Mouse (Mus musculus): ENCODE results near the gene Cxcl3.
"Not testable (repeated sequence)": the region's sequence is repeated elsewhere in the genome, so short reads cannot be mapped to it uniquely, and the experiment has no call there.

The Cxcl3 gene

GRCm38 (mm10) chr5:90789306-90790073 lies 3.6 kb downstream of the Cxcl3 start:
- no peak for DNase-seq (ENCODE audit: extremely low read depth, low read depth, low spot score)

GRCm38 (mm10) chr5:90790074-90790502 lies 4.2 kb downstream of the Cxcl3 start:
- no peak for DNase-seq (ENCODE audit: extremely low read depth, low read depth, low spot score)

GRCm38 (mm10) chr5:90794195-90794625 lies 8.3 kb downstream of the Cxcl3 start, which contains the start of gene Cxcl15:
Gene Cxcl15, plus strand, starts transcription at chr5:90794534.
- no peak for DNase-seq (ENCODE audit: extremely low read depth, low read depth, low spot score)

GRCm38 (mm10) chr5:90795392-90795791 lies 9.5 kb downstream of the Cxcl3 start:
- not testable (repeated sequence) for DNase-seq (ENCODE audit: extremely low read depth, low read depth, low spot score)

DNA sequence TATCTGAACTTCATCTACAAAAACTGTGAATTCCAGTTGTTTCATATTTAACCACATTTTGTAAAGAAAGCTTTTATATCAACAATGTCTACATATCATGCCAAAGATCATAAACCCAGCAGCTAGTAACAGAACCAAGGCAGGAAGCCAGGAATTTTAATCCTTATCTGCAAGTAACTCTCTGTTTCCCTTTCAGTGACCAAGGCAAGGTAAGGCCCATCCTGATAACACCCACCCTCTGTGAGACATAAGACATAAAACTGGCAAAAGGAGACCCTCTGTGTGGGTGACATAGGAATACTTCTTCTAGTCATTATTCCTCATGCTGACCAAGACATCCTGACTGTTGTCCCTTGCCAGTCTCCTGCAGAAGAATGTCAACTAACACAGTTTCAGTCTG lies 18.7 kb downstream of the Cxcl3 start:
- no peak for DNase-seq (ENCODE audit: extremely low read depth, low read depth, low spot score)

DNA sequence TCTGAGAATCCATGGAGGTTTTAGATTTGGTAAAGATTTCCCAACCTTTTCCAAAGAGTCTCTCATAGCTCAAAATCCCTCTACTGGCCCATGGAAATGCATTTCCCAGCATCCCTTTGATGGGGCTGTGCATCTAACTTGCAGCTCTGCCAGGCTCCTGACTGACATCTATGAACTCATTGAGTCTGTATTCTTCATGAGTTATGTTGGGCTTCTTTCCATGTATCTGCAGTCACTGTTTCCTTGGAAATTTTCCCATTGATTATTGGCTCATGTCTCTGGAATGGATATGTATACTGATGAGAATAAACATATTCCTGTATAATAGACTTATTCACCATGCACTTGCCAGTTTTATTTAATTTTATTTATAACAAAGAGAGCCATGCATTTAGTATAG lies 20.1 kb downstream of the Cxcl3 start:
- DNase-seq (ENCODE audit: extremely low read depth, low read depth, low spot score) = no peak

DNA sequence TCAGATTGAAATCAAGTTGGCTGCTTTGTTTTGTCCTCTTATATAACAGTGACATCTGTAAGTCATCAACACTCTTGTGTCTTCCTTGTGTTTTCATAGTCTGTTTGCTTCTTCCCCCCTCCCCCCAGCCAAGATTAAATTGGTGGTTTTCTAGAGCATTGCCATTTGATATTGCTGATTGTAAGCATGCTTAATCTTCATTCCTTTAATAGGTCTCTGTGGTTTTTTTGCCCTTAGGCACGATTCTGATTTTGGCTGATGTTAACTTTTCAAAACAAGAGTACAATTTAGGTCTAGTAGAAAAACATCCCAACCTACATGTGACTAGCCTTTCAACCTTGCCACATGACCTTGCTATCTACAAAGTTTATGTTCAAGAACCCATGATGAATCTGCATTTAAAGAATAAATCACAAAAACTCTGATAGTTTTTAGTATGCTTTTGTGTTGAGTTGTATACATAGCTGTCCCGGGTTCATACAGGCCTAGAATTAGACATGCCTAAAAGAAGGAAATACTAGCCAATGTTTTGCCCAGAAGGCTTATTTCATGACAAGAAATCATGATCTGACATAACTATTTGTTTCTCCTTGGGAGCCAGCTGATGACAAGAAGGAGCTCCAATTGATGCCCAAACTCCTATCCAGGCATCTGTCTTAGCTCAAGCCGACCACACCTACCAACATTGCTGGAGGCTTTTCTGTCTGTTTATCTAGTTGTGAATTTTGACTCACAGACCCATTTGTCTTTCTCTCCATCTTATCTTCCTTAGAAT lies 21.5 kb downstream of the Cxcl3 start:
- DNase-seq (ENCODE audit: extremely low read depth, low read depth, low spot score) = no peak

GRCm38 (mm10) chr5:90819756-90820155 lies 33.9 kb downstream of the Cxcl3 start:
- no peak for DNase-seq (ENCODE audit: extremely low read depth, low read depth, low spot score)

- no peak for DNase-seq (ENCODE audit: extremely low read depth, low read depth, low spot score)
These were observed 46.4 kb downstream of the Cxcl3 start for GRCm38 (mm10) chr5:90832145-90832767.

GRCm38 (mm10) chr5:90832768-90833388 lies 47.0 kb downstream of the Cxcl3 start:
- no peak for DNase-seq (ENCODE audit: extremely low read depth, low read depth, low spot score)

GRCm38 (mm10) chr5:90834436-90834835 lies 48.5 kb downstream of the Cxcl3 start:
- no peak for DNase-seq (ENCODE audit: extremely low read depth, low read depth, low spot score)

GRCm38 (mm10) chr5:90838582-90838981 lies 52.7 kb downstream of the Cxcl3 start:
- no peak for DNase-seq (ENCODE audit: extremely low read depth, low read depth, low spot score)

Measured in fat pad, adult 2 months (tissue).